Mouse (Mus musculus) retina, embryonic 14.5 days (tissue): ENCODE measurements around the gene Abl1.
A peak's percentile ranks its signal among the peaks of the same experiment; 100 is the strongest.

ENCODE experiments used
- DNase-seq: peaks from one replicate; pipeline ENCODE4 v3.0.0-alpha.2; 2015; ENCODE audit warnings: low spot score

Abl1 gene

DNA sequence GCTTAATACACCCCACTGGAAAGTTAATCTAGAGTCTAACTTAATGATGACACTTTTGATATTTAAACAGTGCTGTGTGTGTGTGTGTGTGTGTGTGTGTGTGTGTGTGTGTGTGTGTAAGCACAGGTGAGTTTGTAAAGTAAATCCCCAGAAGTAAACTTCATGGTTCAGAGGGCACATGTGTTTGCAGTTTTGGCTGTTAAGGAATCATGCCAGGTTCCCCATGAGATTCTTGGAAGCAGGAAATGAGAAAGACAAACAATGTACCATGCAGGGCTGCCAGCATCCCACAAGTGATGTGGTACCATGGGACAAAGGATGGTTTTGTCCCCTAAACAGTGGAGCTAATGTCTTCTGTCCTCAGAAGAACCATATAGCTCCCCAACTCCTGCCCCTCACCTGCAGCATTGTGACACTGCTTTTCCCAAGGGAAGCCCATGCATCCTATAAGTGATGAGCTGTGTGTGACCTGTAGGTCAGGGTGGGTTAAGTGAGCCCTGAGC, 57.6 kb downstream of the Abl1 start:
- DNase-seq, result no peak

DNA sequence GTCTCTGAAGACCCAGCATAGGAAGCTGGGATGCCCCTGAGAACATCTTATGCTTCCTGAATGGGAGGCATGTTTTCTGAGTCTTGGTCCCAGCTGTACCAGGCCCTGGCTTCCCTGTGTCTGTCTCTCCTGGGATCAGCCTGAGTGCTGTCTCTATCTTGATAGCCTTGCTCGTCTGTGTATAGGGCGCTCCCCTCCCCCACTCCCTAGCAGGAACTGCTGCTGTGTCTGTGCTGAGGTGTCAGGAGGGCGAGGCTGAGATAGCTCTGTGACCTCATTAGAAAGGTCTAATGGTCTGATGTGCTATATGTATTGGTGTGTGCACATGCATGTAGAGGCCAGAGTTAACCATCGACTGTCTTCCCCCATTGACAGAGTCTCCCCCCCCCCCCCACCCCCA, 58.7 kb downstream of the Abl1 start:
- DNase-seq, result peak; percentile 56

DNA sequence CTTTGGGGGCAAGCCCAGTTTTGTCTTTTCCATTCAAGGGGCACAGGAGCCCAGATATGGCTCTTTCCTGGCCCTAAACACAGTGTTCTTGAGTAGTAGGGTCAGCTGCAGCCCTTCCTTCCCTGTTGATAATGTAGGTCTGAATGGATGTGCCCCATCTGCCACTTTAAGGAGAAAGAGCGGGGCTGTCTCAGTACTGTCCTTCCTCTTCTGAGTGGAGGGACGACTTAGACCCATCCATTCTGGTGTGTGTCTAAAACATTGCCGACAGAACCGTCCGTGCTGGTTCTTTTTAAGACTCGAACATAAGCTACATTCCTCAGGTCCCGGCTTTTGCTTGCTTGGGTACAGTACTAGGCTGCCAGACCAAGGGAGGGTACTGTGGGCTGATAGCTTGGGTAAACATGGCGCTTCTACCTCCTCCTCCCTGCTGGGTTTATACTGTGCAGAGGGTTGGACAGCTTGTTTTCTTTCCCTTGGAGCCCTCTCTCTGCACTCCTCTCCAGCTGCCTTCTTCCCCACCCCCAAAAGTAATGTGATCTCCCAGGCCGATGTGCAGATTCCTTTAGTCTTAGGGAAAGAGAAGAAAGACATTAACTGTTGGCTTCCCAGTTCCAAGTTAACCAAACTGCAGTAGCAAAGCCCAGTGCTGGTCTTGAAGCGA, 61.0 kb downstream of the Abl1 start:
- no peak for DNase-seq

DNA sequence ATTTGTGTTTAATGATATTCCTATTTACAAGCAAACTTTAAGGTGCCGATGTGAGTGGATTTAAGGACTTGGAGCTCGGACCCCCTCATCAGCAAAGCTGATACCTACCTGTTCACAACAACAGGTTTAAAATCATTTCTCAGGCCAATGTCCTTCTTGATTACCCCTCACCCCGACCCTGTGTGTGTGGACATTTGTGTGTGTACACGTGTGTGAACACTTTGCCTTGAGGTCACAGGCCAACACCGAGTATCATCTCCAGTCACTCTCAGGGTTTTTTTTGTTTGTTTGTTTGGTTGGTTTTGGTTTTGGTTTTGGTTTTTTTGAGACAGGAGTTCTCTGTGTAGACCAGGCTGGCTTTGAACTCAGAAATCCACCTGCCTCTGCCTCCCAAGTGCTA, 62.0 kb downstream of the Abl1 start:
- DNase-seq, result no peak

DNA sequence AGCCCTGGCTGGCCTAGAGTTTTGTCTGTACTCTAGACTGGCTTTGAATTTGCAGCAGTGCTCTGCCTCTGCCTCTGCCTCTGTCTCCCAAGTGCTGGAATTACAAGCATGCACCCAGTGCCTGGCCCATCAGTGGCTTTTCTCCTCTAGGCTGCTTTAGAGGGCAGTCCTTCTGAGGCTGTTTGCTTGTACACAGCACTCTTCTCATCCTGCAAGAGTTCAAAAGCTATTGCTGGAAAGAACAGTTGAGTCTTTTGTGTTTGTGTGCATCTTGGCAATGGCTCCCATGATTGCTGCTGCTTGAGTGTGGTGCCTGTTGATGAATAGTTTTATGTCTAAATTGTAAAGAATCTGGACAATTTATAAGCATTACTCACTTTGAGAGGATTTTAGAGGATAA, 69.3 kb downstream of the Abl1 start:
- DNase-seq, result no peak

DNA sequence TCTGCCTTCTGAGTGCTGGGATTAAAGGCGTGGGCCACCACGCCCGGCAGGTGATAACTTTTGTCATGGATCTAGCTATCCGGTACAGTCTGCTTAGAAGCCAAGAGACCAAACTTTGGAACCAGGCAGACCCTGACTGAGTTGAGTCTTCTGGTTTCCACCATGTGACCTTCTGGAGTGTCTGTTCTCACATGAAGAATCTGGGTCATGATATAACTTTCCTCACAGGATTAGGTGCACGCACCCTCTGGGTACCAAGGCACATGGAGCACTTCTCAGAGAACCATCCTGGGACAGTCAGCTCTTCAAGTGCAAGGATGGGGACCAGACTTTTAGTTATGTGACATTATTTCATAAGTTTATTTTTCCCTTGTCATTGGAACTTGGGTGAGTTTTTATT, 70.8 kb downstream of the Abl1 start:
- DNase-seq, result no peak

GRCm38 (mm10) chr2:31759751-31760460, 71.7 kb downstream of the Abl1 start:
- peak; percentile 86 for DNase-seq

DNA sequence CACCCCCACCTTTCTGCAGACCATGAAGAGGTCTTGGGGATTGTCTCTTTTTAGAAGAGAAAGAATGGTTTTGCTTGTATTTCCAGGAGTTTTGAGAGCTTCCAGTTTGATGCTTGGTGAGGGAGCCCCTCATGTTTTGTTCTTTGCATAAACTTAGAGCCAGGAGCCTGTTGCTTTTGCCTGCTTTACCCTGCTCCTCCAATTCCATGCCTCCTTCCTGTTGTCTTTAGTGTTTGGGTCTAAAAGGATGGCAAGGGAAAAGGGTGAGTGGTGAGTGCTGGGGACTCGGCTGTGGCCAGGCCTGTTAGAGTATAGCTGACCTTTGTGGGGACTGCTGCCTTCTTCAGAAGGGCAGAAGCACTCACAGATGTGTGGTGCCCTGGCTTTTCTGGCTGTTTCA, 72.3 kb downstream of the Abl1 start:
- no peak for DNase-seq

DNA sequence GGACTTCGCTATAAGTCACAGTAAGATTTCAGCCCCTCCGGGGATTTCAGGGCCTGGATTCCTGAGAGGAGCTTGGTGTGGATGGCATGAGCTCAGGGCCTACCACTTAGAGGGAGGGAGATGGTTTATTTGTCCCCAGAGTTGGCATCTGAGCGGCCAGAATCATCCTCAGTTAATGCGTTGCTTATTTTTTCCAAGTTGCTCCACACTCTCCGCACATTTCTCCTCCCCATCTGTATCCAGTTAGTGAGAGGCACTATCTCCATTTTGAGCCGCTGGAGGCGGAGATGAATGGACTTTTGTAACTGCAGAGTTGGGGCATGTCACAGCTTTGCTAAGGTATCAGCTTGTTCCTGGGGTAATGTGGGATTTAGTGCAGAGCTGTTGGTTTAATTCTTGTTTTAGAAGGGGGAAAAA, 72.9 kb downstream of the Abl1 start:
- DNase-seq, result no peak

- no peak for DNase-seq
Observed at GRCm38 (mm10) chr2:31761585-31761984, 73.4 kb downstream of the Abl1 start.

DNA sequence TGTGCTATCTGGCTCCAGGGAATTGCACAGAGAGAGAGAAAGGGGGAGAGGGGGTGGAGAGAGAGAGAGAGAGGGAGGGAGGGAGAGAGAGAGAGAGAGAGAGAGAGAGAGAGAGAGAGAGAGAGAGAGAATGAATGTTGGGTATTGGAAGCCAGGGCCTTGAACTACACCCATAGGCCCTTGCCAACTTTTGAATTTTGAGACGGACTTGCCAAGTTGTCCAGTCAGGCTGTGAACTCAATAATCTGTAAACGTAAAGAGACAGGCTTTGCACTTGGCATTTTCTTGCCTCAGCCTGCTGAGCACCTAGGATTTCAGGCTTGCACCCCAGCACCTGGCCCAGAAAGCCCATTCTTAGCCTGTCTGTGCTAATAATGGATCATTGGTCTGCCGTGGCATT, 74.0 kb downstream of the Abl1 start:
- DNase-seq, result no peak

DNA sequence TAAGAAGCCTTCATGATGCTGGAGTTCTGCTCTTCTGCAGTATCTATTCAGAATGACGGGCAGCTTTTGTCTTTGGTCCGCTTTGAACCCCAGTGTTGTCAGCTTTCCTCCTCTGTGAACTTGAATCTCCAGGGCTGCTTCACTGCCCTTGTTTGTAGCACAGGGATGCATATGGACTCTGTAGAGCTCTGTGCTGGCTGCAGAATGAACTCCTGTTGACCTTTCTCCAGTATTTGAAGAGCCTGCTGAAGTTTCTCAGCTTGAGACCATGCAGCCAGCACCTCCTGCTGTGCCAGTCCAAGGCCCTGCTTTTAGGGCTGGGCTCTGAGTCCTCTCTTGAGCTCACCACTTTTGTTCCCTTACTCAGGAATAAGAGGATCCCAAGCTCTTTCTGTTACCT, 74.7 kb downstream of the Abl1 start:
- peak; percentile 45 for DNase-seq

GRCm38 (mm10) chr2:31763271-31763670, 75.1 kb downstream of the Abl1 start:
- no peak for DNase-seq

- DNase-seq, result no peak
Observed at GRCm38 (mm10) chr2:31767104-31767503, 78.9 kb downstream of the Abl1 start.

- no peak for DNase-seq
Observed at GRCm38 (mm10) chr2:31767815-31768214, 79.6 kb downstream of the Abl1 start.

DNA sequence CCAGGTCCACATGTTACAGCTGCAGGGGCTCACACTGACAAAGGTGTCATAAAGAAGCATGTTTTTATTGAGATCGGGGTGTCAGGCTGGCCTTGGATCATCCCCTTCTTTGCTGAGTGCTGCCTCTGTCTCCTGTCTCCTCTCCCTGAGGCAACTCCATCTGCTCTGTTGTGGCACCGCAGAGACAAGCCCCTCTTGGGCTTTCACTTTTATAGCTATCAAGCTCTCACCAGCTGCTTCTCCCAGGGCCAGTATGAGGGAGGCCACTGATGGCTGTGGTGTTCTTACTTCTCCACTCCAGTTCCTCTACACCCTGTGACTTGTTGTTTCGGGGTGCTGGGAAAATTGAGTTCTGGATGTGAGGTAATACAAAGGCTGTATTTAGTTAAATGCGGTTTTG, 80.9 kb downstream of the Abl1 start:
- no peak for DNase-seq

DNA sequence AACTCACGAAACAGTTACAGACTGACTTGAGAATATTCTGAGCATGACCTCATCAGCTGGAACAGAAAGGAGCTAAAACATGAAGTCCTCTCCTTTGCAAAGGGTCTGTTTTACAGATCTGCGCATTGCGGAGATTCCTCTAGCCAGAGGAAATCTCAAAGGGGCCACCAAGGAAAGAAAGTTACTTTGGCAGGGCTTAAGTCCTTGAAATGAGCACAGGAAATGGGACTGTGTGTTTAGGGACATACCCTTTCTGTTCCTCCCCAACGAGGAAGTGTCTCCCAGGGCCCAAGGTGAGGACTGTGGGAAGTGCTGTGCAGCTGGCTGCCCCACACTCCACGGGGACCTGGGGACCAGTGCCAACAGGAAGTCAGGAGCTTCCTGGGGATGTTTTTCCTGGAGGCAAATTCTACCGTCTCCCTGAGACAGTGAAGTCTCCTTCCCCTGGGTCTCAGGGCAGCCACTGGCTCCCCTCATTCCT, 81.5 kb downstream of the Abl1 start:
- no peak for DNase-seq

- DNase-seq, result no peak
Observed at GRCm38 (mm10) chr2:31770781-31771441, 82.7 kb downstream of the Abl1 start.

DNA sequence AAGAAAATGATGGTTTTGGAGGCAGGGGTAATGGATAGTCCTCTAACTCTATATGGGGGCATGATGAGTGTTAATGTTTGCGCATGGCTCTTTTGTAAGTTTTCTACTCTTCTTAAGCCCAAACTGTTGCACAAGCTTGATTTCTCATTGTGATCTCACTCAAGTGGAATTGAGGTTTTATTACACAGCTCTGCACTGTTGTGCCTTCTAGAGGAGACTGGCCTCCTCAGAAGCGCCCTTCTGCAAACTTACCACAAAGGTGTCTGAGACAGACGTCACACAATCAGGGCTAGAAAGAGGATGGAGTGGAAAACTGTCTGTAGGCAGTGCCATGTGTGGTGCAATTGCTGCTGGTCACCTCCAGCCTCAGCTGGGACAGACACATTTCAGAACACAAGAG, 88.3 kb downstream of the Abl1 start:
- no peak for DNase-seq

DNA sequence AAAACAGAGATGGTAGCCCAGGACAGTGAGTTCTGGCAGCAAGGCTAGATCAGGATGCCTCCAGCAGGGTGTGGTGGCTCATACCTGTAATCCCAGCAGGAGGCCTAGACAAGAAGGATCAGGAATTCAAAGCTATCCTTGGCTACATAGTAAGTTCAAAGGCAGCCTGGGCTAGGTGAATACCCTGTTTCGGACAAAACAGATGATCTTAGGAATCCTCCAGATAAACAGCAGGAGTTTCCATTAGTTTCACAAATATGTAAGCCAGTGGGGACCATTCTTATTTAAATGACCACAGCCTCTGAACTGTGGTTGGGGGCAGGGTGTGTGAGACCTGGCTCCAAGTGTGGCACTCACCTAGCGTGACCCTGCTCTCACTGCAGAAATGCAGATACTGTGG, 91.1 kb downstream of the Abl1 start:
- no peak for DNase-seq

DNA sequence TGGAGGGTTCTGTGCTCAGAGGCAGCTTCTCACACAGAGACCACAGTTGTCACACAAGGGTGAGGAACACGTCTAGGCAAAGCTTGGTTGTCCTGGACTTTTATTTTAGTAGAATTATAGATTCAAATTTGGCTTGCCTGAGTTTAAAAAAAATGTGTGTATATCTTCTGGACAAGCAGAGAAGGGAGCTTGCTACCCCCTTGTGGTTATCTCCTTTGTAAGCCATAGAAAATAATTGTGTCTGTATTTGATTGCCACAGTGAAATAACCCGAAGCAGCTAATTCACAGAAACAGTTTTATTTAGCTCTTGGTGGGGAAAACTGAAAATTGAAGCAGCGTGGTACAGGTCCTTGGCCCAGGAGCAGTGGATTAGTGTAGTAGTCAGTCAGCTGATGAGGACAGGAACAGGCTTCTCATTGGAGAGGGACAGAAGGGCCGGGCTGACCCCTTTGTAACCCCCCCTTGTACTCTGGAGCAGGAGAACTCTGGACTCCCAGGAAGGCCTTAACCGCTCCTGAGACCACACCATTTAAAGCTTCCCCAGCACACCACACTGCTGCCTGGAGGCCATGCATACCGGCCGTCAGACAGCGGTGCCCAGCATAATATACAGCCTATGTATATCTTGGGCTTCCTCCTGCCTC, 94.9 kb downstream of the Abl1 start:
- no peak for DNase-seq

DNA sequence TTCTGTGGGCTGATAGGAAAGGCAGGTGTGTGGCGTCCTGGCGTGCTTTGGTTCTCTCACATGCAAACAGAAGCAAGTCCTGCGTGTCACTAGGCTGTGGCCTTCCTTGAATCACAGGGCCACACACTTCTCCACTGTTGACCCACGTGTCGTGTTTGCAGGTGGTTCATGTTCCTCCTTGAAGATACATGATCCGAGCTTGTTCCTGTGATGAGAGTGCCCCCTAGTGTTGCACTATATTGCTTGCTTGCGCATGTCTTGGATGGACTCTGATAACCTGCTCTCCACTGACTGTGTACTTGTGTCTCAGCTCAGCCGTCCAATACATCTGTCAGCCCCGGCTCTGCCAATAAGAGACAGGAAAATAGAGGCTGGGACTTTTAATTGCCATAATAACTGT, 96.9 kb downstream of the Abl1 start:
- peak; percentile 89 for DNase-seq

GRCm38 (mm10) chr2:31787029-31787428, 98.9 kb downstream of the Abl1 start:
- DNase-seq, result peak; percentile 93
